Mouse (Mus musculus): ENCODE data around the gene Olfr716. TPM values are rescaled to one million over a fixed set of nuclear protein-coding genes. Genes with fewer than 3 reads are reported as not detected.
"Not testable (repeated sequence)": the region's sequence is repeated elsewhere in the genome, so short reads cannot be mapped to it uniquely, and the experiment has no call there.

The Olfr716 gene
- total RNA-seq (2021), result not detected

DNA sequence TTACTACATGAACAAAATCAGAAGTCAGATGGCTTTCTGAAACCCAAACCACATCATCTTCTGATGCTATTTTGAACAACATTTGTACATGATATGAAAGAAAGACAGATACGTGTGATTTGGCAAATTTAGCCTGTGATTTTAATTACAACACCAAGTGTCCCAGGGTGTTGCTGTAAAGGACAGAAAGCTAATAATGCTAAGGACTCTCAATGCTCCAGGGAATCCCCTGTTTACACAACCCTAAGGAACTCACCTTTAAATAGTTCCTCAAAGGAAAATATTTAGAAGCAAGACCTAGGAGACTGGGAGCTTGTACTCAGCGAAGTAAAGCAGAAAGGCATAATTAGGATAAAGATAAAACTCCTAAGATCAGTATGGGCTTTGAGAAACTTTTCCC, at the start of gene Olfr716:
Olfr716 (plus strand) TSS at position 301 of the 400 bp plus-strand sequence.
- DNase-seq (ENCODE audit: low spot score in 2 of 2); intact Hi-C loops (cut with DNase I): not testable (repeated sequence)

DNA sequence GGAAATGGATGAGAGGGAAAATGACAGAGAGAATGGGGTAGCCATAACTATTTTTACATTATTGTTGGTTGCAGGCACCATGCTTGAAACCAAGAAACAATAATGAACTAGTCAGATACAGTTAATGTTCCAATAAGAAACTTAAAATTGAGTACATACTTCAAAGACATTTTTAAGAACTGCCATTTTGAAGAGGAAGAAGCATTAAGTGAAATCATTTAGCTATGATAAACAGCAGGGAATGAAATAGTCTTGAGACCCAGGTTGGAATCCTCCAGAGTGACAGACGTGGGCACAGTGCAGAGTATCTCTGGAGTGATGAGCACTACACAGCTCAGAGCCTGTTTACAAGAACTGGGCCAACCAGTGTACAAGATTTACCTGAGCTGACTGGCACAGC, 45.2 kb upstream of the Olfr716 start, which contains the start of gene Olfr17:
Olfr17 (plus strand) TSS at position 301 of the 400 bp plus-strand sequence.
- intact Hi-C loops (cut with DNase I), result no loop called here
- DNase-seq (ENCODE audit: low spot score in 2 of 2), result no peak

DNA sequence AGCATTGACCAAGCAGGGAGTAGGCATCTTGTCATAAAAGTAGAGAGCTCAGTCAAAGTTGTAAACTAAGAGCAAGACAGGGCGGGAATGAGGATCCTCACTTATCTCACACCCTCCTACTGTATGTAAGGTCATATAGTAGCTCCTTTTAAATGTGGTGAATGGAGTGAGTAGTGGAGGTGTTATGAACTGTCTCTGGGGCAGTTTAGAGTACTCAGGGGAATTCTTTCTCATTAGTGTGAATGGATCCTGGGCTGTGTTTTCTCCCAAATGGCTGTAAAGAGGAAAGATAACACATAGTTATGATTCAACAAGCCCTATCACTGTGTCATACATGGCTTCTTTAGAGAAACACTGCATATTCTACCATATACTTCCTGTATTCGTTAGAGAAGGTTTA, 27.9 kb upstream of the Olfr716 start, which contains the start of gene Olfr715b:
Olfr715b (minus strand) TSS at position 101 of the 400 bp plus-strand sequence.
- DNase-seq (ENCODE audit: low spot score in 2 of 2); intact Hi-C loops (cut with DNase I): not testable (repeated sequence)

DNA sequence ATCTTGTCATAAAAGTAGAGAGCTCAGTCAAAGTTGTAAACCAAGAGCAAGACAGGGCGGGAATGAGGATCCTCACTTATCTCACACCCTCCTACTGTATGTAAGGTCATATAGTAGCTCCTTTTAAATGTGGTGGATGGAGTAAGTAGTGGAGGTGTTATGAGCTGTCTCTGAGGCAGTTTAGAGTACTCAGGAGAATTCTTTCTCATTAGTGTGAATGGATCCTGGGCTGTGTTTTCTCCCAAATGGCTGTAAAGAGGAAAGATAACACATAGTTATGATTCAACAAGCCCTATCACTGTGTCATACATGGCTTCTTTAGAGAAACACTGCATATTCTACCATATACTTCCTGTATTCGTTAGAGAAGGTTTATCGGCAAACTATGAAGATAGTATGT, 7.1 kb upstream of the Olfr716 start, which contains the start of gene Olfr715:
Olfr715 (minus strand) TSS at position 101 of the 400 bp plus-strand sequence.
- DNase-seq (ENCODE audit: low spot score in 2 of 2); intact Hi-C loops (cut with DNase I): not testable (repeated sequence)

DNA sequence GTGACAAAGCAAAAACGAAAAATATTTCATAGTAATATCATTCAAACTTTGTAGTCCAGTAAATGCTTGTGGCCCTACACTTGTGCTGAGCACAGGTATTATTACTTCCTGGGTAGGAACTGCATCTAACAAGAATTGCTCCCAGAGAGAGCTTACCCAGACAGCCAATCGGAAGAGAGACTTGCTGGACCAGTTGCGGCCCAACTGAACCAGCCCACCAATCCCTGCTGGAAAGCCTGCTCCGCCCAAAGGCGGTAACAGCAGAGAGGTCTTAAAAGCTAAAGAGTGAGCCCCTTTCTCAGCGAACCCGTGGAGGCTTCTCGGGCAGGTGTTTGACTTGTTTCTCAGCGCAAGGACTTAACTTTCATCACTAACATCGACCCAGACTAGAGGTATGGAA, 28.6 kb downstream of the Olfr716 start, which contains the start of gene Nlrp14:
Nlrp14 (plus strand) TSS at position 301 of the 400 bp plus-strand sequence.
- no peak for DNase-seq (ENCODE audit: low spot score in 2 of 2)
- intact Hi-C loops (cut with DNase I), result no loop called here

DNA sequence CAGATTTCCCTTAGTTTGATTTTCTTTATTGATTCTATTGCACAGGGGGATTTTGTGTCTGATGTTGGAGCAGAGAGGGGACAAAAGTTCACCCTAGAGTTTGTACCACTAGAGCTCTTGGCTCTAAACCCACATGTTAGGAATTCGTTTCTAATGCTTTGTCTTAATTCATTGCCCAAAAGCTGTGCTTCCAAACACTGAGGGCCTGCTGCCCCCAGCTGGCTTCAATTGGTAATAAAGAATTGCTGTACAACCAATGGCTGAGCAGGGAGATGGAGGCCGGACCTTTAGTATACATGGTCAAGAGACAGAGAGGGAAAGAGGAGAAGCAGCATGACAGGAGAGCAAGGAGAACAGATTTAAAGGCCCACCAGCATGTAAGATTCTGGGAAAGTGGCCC, 42.3 kb downstream of the Olfr716 start:
- intact Hi-C loops (cut with DNase I), result no loop called here
- DNase-seq (ENCODE audit: low spot score in 2 of 2), result no peak

Other genes starting within 250 kb of the Olfr716 start
- gene Olfr707, start 237.1 kb upstream of the Olfr716 start, total RNA-seq (2021), result not detected
- gene Olfr1532-ps1, start 230.3 kb upstream of the Olfr716 start, total RNA-seq (2021), result not detected
- gene Olfr709-ps1, start 206.1 kb upstream of the Olfr716 start, total RNA-seq (2021), result under 1 TPM in 1 of 2 experiments, not detected in 1; 0.09 TPM
- gene Olfr710, start 190.0 kb upstream of the Olfr716 start, total RNA-seq (2021), result not detected
- gene Olfr6, start 174.4 kb upstream of the Olfr716 start, total RNA-seq (2021), result not detected
- gene Olfr711, start 162.9 kb upstream of the Olfr716 start, total RNA-seq (2021), result not detected
- not detected for gene Olfr2, start 132.3 kb upstream of the Olfr716 start, total RNA-seq (2021)
- gene Olfr713, start 107.2 kb upstream of the Olfr716 start, total RNA-seq (2021), result not detected
- gene Olfr714, start 67.3 kb upstream of the Olfr716 start, total RNA-seq (2021), result not detected
- not detected for gene Olfr17, start 45.1 kb upstream of the Olfr716 start, total RNA-seq (2021)
- not detected for gene Olfr715b, start 28.0 kb upstream of the Olfr716 start, total RNA-seq (2021)
- gene Olfr715, start 7.2 kb upstream of the Olfr716 start, total RNA-seq (2021), result not detected
- not detected for gene Nlrp14, start 28.7 kb downstream of the Olfr716 start, total RNA-seq (2021)
- gene Rbmxl2, start 71.1 kb downstream of the Olfr716 start, total RNA-seq (2021), result not detected
- gene Syt9, start 232.4 kb downstream of the Olfr716 start, total RNA-seq (2021), result 10 to 100 TPM in 1 of 2 experiments, 1 to 10 TPM in 1; 7.4 to 10.2 TPM